Mouse (Mus musculus) heart, adult 2 months (tissue): ENCODE data around the gene Atp2a3.

Source experiments
- CTCF ChIP-seq: fragments of 200-600 bp; IDR thresholded peaks from 2 replicates; pipeline ENCODE4 v1.8.1; 2022; ENCODE audit warnings: antibody characterized with exemption, mild to moderate bottlenecking, moderate library complexity
- EP300 ChIP-seq: fragments of 200-500 bp; IDR thresholded peaks from 2 replicates; pipeline ENCODE4 v1.6.1; 2011; ENCODE audit warnings: low read depth, low read length, control low read depth; ENCODE audit not compliant: insufficient read depth
- POLR2A ChIP-seq: fragments of 200-500 bp; IDR thresholded peaks from 2 replicates; pipeline ENCODE4 v1.6.1; 2011; ENCODE audit warnings: mild to moderate bottlenecking, low read depth, low read length, control low read depth; ENCODE audit not compliant: insufficient read depth

GRCm38 (mm10) chr11:73019147-73019795 is 58.3 kb downstream of the Atp2a3 start:
- TF ChIP-seq POLR2A (no peak), CTCF (no peak), EP300 (no peak)
